1 mouse cellular context compared by ENCODE assay signal in genomic region chr5:135042105-135042788, GRCm38 (mm10).
TF ChIP-seq lines count a peak whose summit lies in the region.

No protein-coding gene starts in this region.

TF ChIP-seq in ES-E14, 5 proteins besides CTCF, POLR2A, EP300 and RAD21:
- no peak for TF ChIP-seq CHD2 (IDR thresholded peaks at IDR 0.05; ENCODE audit: low read depth, low read length)
- no peak for TF ChIP-seq ZNF384 (IDR thresholded peaks at IDR 0.05; ENCODE audit: low read depth, low read length)
- TF ChIP-seq MAFK (IDR thresholded peaks at IDR 0.05; ENCODE audit: insufficient read depth, low read depth, low read length) = no peak
- TF ChIP-seq HCFC1 (IDR thresholded peaks at IDR 0.05; ENCODE audit: borderline replicate concordance, insufficient read depth, low read length) = no peak
- TF ChIP-seq ZC3H11A (IDR thresholded peaks at IDR 0.05; ENCODE audit: borderline replicate concordance, low read depth, low read length) = no peak
